Mouse (Mus musculus) neutrophil, adult 5-6 weeks (primary cell): ENCODE results near the gene Hist1h2be. TPM values are rescaled to one million over a fixed set of nuclear protein-coding genes. Genes with fewer than 3 reads are reported as not detected.
"Not testable (repeated sequence)": the region's sequence is repeated elsewhere in the genome, so short reads cannot be mapped to it uniquely, and the experiment has no call there.

ENCODE experiments used
- ATAC-seq: fragments of 151-379, 151-347 bp; 2 replicates; pipeline ENCODE4 v1.8.0; 2017; ENCODE audit warnings: mild to moderate bottlenecking, moderate TSS enrichment; ENCODE audit not compliant: insufficient number of reproducible peaks, poor library complexity, low FRiP score, severe bottlenecking; ENCODE audit errors: extremely low read depth
- total RNA-seq: library from RNA; stranded (forward); fragments of 200-1000 nt; gene quantifications from 2 replicates; pipeline ENCODE4 v1.2.3, GENCODE M21; 2017

Gene Hist1h2be
- total RNA-seq, 1 experiment from 2014 or later: 97.3 TPM

DNA sequence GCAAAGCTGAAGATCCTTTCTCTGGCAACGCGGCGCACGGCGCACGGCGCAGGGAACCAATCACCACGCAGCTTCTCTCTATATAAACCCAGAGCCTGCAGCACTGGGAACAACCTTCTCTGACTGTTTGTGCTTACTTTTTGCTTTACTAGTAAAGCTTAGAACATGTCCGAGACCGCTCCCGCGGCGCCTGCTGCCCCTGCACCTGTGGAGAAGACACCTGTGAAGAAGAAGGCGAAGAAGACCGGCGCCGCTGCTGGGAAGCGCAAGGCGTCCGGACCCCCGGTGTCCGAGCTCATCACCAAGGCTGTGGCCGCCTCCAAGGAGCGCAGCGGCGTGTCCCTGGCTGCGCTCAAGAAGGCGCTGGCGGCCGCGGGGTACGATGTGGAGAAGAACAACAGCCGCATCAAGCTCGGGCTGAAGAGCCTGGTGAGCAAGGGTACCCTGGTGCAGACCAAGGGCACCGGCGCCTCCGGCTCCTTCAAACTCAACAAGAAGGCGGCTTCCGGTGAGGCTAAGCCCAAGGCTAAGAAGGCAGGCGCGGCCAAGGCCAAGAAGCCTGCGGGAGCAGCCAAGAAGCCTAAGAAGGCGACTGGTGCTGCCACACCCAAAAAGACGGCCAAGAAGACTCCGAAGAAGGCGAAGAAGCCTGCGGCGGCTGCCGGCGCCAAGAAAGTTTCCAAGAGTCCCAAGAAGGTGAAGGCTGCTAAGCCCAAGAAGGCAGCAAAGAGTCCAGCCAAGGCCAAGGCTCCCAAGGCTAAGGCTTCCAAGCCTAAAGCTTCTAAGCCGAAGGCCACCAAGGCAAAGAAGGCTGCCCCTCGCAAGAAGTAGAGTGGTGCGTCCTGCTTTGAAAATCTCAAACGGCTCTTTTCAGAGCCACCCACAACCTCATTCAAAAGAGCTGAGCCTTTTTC is 65.7 kb downstream of the Hist1h2be start:
- peak; percentile 72 for ATAC-seq

DNA sequence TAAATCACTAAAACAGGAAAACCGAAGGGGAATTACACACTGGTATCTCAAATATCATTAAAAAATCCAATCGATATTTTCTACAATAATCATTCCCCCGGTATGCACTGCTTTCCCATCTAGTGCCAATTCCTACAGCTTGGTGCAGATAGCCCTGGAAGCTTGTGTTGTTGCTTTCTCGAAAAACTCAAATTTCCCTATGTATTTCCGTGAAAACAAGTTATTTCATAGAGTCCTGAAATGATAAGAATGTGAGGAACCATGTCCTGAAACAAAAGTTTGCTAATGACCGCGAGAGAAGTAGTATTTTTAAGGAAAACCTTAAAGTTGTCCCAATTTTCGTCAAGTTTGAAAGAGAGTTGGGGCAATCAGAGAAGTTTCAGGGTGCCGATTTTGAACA is 66.5 kb downstream of the Hist1h2be start:
- ATAC-seq: no peak

DNA sequence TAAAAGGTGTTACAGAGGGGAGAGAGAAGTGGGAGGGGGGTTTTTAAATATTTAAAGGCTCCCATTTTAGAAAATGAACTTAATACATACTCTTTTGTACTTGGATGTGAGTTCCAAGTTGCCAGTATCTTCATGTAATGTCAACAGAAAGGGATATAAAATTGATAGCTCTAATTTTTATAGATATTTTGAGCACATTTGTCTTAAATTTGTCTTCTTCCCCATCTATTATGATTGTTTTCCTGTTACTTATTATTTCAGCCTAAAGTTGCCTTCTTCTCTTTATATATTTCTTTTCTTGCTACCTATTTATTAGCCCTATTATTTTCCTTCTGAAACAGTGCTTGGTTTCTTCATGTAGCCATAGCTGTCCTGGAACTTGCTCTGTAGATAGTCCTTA is 68.0 kb downstream of the Hist1h2be start, which contains the start of gene Hist1h1d:
Hist1h1d (plus strand) TSS at position 301 of the 400 bp plus-strand sequence.
- no peak for ATAC-seq

DNA sequence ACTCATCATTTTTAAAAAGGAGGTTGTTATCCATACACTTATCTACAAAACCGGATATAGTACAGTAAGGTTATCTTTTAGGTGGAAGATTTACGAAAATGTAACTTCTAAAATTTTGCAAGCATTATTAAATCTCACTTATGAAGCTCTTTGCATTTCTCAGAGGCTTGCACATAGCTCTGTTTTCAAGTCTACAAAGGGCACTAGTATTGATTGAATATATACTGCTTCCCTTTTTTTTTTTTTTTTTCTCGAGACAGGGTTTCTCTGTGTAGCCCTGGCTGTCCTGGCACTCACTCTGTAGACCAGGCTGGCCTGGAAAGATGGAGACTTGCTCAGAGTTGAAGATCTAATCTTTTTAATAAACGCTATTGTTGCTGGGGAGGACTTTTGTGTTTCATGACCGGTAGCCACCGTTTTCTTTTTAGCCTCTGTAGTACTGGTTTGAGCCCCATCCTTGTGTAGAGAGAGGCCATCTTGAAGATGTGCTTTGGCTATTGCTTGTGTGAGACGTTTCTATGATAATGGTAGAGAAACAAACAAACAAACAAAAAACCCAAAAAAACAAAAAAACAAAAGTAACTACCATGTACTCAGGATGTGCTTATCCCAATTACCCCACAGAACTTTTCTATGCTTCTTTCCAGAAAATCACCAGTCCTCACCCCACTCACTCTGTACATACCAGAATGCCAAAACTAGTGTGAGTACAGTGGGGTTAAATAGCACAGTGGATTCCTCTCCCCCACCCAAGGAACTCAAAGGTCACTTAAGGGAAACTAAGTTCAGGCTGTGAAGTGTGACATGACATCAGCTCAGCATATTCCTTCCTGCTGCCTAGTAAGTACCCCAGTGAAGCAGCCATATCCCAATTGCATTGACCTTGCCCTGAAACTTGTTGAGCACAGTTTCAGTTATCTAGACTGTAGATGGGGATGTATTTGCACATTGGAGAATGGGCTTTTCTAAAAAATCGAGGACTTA is 68.7 kb downstream of the Hist1h2be start:
- ATAC-seq: no peak

DNA sequence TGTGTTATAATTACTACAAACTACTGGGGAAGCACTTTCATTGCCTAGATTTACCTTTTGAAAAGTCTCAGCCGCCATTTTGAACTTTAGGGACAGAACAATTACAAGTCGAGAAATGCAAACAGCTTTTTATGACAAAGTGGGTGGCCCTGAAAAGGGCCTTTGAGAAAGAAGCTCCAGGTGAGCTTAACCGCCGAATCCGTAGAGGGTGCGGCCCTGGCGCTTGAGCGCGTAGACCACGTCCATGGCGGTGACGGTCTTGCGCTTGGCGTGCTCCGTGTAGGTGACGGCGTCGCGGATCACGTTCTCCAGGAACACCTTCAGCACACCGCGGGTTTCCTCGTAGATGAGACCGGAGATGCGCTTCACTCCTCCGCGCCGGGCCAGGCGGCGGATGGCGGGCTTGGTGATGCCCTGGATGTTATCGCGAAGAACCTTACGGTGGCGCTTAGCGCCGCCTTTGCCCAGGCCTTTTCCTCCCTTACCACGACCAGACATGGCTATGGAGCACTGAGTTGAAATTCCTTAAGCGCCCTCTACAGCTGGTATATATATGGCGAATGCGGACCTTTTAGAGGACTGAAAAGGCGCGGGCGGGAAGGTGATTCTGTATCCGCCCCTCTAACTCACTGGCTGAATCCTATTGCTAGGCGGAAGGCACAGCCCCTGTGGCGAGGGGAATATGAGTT is 69.6 kb downstream of the Hist1h2be start, which contains the start of gene Hist1h4f:
Hist1h4f (minus strand) TSS at position 503 of the 689 bp plus-strand sequence.
- peak; percentile 70 for ATAC-seq

DNA sequence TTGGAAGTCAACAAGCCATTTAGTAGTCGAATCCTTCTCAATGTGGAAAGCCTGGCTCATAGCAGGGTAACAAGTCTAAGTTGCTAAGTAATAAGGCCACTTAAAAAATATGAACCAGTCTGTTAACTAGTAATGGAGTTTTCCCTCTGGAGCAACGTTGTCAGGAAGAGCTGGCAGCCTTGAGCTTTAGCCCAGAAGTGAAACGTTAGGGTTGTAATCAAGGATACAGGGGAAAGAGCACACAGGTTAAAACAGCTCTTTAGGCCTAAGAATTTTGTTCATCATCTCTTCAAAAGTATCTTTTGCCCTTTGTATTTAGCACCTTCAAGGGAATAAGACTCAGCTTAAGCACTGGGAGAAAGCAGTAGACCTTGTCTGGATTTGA is 70.2 kb downstream of the Hist1h2be start:
- ATAC-seq: no peak

DNA sequence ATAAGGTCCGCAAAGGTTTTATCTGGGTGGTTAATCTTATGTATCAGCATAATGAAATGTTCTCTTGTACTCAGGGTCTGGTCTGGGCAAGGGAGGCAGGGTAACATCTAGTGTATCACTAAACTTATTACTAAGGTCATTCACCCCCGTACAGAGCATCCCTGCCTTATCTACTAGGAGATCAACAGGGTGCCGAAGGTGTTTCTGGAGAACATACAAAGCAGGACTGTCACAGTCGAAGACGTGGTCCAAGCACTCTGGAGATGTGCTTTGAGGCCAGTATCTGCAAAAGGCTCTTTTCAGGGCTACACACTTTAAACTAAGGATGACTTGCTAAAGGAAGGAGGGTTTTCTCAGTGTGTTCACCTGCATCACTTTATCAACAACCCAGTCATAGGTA is 74.2 kb downstream of the Hist1h2be start:
- no peak for ATAC-seq

DNA sequence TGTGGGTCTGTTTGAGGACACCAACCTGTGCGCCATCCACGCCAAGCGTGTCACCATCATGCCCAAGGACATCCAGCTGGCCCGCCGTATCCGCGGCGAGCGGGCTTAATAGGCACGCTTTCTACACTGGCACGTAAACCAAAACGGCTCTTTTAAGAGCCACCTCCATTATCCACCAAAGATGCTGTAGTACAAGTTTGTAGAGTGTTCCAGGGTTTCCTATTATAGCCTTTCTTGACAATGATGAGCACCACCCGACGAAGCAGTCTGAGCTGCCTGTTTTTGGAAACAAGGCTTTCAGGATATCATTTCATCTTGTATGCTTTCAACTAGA is 76.2 kb downstream of the Hist1h2be start:
- not testable (repeated sequence) for ATAC-seq

DNA sequence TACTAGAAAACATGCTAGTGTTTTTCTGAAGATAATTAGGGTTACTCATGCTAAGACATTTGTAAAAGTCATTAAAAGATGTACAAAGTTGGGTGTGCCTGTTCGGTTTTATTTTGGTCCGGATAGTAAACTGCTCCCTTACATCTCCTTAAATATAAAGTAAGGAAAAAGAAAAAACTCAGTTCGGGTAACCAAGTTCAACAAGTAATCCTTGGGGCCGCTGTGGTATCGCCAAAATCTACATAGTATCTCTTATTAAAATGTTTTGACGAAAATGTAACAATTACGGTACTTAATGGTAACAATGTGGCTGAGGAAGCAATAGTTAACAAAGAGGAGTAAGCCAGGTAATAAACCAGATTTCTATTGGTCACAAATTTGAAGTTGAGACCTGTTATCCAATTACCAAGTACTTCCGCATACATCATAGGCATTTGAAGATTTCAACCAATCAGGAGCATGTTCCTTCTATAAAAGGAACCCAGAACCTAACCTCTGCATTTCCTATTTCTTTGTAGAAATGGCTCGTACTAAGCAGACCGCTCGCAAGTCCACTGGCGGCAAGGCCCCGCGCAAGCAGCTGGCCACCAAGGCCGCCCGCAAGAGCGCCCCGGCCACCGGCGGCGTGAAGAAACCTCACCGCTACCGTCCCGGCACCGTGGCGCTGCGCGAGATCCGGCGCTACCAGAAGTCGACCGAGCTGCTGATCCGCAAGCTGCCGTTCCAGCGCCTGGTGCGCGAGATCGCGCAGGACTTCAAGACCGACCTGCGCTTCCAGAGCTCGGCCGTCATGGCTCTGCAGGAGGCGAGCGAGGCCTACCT is 76.7 kb downstream of the Hist1h2be start, which contains the start of gene Hist1h3f:
Hist1h3f (plus strand) TSS at position 88 of the 822 bp plus-strand sequence.
- peak; percentile 91 for ATAC-seq

DNA sequence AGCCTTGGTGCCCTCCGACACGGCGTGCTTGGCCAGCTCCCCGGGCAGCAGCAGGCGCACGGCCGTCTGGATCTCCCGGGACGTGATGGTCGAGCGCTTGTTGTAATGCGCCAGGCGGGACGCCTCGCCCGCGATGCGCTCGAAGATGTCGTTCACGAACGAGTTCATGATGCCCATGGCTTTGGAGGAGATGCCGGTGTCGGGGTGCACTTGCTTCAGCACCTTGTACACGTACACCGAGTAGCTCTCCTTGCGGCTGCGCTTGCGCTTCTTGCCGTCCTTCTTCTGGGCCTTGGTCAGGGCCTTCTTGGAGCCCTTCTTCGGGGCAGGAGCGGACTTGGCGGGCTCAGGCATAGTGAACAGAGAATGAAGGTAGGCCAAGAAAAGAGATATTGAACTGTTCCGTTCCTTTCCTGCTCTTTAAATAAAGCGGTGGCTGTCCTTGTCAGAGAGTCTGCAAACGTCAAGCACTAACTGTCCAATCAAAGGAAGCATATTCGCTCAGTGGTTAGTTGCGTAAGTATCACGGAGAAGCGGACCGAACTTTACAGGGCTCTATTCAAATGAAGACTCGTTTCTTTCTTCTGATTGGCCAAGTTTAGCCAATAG is 77.8 kb downstream of the Hist1h2be start, which contains the start of gene Hist1h2bh:
Hist1h2bh (minus strand) TSS at position 394 of the 609 bp plus-strand sequence.
- ATAC-seq: peak; percentile 88

DNA sequence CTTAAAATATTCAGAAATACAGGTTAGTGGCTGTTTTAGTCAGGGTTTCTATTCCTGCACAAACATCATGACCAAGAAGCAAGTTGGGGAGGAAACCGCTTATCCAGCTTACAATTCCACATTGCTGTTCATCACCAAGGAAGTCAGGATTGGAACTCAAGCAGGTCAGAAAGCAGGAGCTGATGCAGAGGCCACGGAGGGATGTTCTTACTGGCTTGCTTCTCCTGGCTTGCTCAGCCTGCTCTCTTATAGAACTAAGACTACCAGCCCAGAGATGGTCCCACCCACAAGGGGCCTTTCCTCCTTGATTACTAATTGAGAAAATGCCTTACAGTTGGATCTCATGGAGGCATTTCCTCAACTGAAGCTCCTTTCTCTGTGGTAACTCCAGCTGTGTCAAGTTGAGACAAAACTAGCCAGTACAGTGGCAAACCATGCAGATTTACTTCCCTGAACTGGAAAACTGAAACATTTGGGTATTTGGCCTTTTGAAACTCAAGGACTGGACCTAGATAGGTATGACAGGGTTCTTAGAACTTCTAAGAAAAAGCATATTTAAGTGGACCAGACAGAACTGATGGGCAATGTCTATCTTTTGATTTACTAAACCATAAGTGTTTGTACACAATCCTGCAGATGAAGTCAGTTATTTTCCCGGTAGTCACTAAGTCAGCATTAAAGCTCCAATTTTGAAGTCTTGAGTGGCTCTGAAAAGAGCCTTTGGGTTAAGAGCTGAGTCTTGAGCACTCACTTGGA is 78.5 kb downstream of the Hist1h2be start:
- not testable (repeated sequence) for ATAC-seq

DNA sequence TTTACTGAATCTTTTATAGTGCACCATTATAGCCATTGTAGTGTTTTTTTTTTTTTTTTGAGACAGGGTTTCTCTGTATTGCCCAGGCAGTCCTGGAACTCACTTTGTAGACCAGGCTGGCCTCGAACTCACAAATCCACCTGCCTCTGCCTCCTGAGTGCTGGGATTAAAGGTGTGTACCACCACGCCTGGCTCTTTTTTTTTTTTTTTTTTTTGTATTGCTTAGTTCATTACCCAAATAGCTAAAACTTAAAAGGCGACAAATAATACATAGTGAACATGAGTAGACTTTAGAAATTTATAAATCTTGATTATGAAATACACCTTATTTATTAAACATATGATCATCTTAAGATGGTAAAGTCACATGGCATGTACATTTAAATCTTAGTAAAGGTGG is 79.4 kb downstream of the Hist1h2be start:
- no peak for ATAC-seq

DNA sequence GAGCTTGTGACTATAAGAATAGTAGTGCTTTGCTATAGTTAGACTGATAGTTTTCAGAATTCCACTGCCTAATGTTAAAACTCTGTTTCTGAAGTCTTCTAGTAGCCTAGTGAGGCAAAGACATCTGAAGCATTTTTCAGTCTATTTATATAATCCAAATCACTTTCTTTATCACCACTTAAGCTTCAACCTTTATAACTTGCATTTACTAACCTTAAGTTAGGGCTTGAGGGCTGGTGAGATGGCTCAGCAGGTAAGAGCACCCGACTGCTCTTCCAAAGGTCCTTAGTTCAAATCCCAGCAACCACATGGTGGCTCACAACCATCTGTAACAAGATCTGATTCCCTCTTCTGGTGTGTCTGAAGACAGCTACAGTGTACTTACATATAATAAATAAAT is 81.1 kb downstream of the Hist1h2be start:
- not testable (repeated sequence) for ATAC-seq

DNA sequence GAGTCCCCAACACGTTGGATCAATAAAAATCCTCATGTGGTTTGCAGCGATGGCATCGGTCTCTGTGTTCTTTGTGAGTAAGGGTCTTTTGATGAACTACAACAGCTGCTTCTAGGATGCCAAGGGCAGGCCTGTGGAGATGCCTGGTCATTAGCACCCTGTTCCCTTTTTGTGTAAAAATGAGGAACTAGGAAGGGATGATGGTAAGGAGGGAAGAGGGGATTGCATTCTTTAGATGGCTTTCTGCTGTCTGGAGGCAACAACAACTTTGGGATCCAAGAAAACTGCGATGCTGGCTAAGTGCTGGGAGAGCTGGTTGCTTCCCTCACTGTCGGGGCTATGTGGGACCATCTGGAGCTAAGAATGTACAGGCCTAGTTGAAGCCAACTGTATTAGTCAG is 82.7 kb downstream of the Hist1h2be start:
- no peak for ATAC-seq

DNA sequence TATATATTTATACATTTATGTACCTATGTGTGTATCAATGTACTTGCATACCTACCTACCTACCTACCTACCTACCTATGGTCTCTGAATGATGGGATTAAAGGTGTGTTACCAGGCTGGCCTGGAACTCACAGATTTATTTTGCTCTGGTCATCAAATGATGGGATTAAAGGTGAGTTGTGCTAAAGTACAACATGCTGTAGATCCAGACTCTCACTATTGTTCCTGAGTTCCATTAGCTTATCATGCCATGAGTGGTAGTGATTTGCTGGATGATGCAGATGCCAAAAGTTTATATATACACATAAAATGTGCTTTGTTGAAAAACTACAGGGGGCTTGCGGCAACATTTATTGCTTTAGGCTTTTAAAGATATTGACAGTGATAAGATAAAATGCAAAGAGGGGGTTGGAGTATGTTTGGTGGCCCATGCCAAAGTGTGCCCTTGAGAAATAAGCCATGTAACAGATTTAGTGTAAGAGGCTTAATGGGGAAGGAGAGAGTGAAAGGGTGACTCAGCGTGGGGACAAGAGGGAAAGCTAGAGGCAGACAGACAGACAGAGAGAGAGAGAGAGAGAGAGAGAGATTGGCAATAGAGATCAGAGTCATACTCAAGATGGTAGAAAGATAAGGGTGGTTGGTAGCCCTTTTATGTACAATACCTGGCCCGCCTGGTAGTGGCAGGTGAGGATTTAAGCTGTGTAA is 83.8 kb downstream of the Hist1h2be start:
- no peak for ATAC-seq

DNA sequence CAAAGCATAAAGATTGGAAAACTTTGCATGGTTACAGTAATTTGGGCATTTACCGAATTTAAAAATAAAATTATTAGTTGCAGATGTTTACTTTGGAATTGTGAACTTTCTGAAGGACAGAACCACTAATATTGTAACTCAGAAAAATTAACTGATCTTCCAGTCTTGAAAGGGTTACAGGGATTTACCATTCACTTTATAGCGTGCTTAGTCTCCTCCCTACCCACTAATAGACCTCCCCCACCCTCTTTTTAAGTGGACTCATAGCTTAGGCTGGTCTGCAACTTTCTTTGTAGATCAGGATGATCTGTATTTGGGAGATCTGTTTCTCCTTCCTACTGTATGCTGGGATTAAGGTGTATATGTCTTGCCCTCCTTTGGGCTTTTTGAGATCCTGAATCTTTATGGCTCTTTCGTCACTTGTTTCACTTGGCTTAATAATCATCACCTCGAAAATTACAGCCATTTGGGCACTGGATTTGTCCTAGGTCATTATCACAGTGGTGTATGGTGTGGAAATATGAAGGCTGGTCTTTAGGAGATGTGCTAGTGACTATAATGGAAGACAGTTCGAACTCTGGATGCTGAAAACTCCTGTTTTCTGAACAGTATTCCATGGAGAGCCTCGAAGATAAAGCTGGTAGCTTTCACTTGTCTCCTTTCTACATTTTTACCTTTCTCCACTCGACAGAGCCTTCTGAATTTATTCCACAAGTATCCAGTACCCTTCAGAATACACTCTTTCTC is 84.7 kb downstream of the Hist1h2be start:
- ATAC-seq: no peak
